17 mouse cellular contexts compared by ENCODE assay signal in the genomic region with DNA sequence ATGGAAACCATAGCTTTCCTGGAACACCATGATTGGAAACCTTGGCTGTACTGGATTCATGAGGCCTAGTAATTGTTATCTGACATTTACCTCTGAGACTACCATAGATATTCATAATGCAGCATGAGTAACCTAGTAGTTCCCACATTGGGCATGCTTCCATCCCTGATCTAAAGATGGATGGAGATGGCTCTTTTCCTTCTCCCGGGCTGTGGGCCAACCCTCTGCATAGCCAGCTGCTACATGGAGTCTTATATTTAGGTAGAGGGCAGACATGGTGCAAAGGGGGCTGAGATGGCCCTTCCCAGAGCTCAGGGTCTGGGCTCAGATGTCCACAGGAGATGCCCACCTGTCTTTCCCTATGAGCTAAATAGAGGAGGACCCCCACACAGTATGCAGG.
A peak's percentile ranks its signal among the peaks of the same experiment; 100 is the strongest.
DNase-seq lines count a peak whose midpoint lies in the region; ATAC-seq and TF ChIP-seq lines count a peak whose summit lies in the region.
"Had no signal": no experiment of that assay in that cellular context is flagged by ENCODE, and none has a peak within 500 bp of the region (broad histone marks: within the 10 kb centered on the region; RNA-seq: fewer than 3 reads in every experiment).

No protein-coding gene starts in this region.

- no peaks in the 10 kb centered on the region for H3K36me3 ChIP-seq in hindbrain, postnatal 0 days (ENCODE audit: insufficient read depth, low read length)
- H3K36me3 ChIP-seq in hindbrain, embryonic 16.5 days (ENCODE audit: control insufficient read depth, insufficient read depth, low read length) = no peaks in the 10 kb centered on the region
- H3K36me3 ChIP-seq: embryonic facial prominence, embryonic 13.5 days; heart, embryonic 15.5 days; lung, embryonic 15.5 days; neural tube, embryonic 15.5 days had no signal

- H3K4me2 ChIP-seq in hindbrain, postnatal 0 days (ENCODE audit: low read depth, low read length) = no peak overlapping the region
- no peak overlapping the region for H3K4me2 ChIP-seq in hindbrain, embryonic 16.5 days (ENCODE audit: low read length)
- H3K4me2 ChIP-seq: embryonic facial prominence, embryonic 13.5 days; forebrain, embryonic 13.5 days; heart, embryonic 15.5 days; lung, embryonic 15.5 days; neural tube, embryonic 15.5 days had no signal

- intact Hi-C loops in left cerebral cortex, postnatal 14 days (cut with DNase I) = no loop called here

- H3K9me3 ChIP-seq in hindbrain, postnatal 0 days (ENCODE audit: low read length) = no peaks in the 10 kb centered on the region
- no peaks in the 10 kb centered on the region for H3K9me3 ChIP-seq in hindbrain, embryonic 16.5 days (ENCODE audit: control insufficient read depth, low read length)
- H3K9me3 ChIP-seq: embryonic facial prominence, embryonic 13.5 days; forebrain, embryonic 13.5 days; heart, embryonic 15.5 days; lung, embryonic 15.5 days; neural tube, embryonic 15.5 days had no signal

- H3K27me3 ChIP-seq in hindbrain, postnatal 0 days (ENCODE audit: insufficient read depth, low read length) = no peaks in the 10 kb centered on the region
- H3K27me3 ChIP-seq in hindbrain, embryonic 16.5 days (replicated peaks; ENCODE audit: control insufficient read depth, insufficient read depth, low read length) = no peaks in the 10 kb centered on the region
- H3K27me3 ChIP-seq: embryonic facial prominence, embryonic 13.5 days; forebrain, embryonic 13.5 days; heart, embryonic 15.5 days; lung, embryonic 15.5 days; neural tube, embryonic 15.5 days had no signal

- ATAC-seq in hindbrain, postnatal 0 days = no peak
- ATAC-seq in hindbrain, embryonic 16.5 days = no peak
- ATAC-seq: forebrain, embryonic 13.5 days had no signal

- no peak for TF ChIP-seq CTCF in hindbrain, postnatal 0 days (IDR thresholded peaks at IDR 0.05; ENCODE audit: low read depth)

- no peak overlapping the region for H3K9ac ChIP-seq in hindbrain, postnatal 0 days (replicated peaks; ENCODE audit: low read length)
- no peak overlapping the region for H3K9ac ChIP-seq in hindbrain, embryonic 16.5 days (ENCODE audit: low read depth, low read length)
- H3K9ac ChIP-seq: embryonic facial prominence, embryonic 13.5 days; forebrain, embryonic 13.5 days; heart, embryonic 15.5 days; lung, embryonic 15.5 days; neural tube, embryonic 15.5 days had no signal

- H3K4me1 ChIP-seq in hindbrain, postnatal 0 days (ENCODE audit: insufficient read depth, low read length) = no peaks in the 10 kb centered on the region; the same call in 1 of the 2 replicates
- no peaks in the 10 kb centered on the region for H3K4me1 ChIP-seq in hindbrain, embryonic 16.5 days (ENCODE audit: control insufficient read depth, insufficient read depth, low read depth, low read length)
- H3K4me1 ChIP-seq: embryonic facial prominence, embryonic 13.5 days; forebrain, embryonic 13.5 days; heart, embryonic 15.5 days; lung, embryonic 15.5 days; neural tube, embryonic 15.5 days had no signal

- peak; percentile 43 for DNase-seq in hindbrain, postnatal 0 days (ENCODE audit: low spot score)
- peak; percentile 14 to 34 for DNase-seq in frontal cortex, postnatal 25 days (ENCODE audit: low spot score in 2 of 2)
- DNase-seq in left cerebral cortex, postnatal 14 days (ENCODE audit: low spot score in 2 of 2) = peak; percentile 58 to 77
- peak; percentile 52 for DNase-seq in right cerebral cortex, postnatal 4 days
- DNase-seq in urinary bladder, postnatal 10 days (ENCODE audit: low spot score) = no peak
- no peak for DNase-seq in retina, postnatal 1 day
- DNase-seq: adrenal gland, adult 2 months; B cell, adult 2 months; cerebellum, postnatal 36 days; kidney, adult 18-20 months; thymus, postnatal 4 days had no signal

- H3K4me3 ChIP-seq in hindbrain, postnatal 0 days (ENCODE audit: low read length) = no peak overlapping the region
- H3K4me3 ChIP-seq in hindbrain, embryonic 16.5 days (ENCODE audit: low read length) = no peak overlapping the region
- H3K4me3 ChIP-seq: embryonic facial prominence, embryonic 13.5 days; forebrain, embryonic 13.5 days; heart, embryonic 15.5 days; lung, embryonic 15.5 days; neural tube, embryonic 15.5 days had no signal

- 83% methylated on average over 1 of the region's 1 CpGs for WGBS in hindbrain, postnatal 0 days
- 91% methylated on average over 1 of the region's 1 CpGs for WGBS in hindbrain, embryonic 16.5 days

- H3K27ac ChIP-seq in hindbrain, postnatal 0 days = no peak overlapping the region
- H3K27ac ChIP-seq in hindbrain, embryonic 16.5 days (ENCODE audit: low read depth, low read length) = no peak overlapping the region
- H3K27ac ChIP-seq: embryonic facial prominence, embryonic 13.5 days; forebrain, embryonic 13.5 days; heart, embryonic 15.5 days; lung, embryonic 15.5 days; neural tube, embryonic 15.5 days had no signal

Comparison
In these comparisons a context has a peak if more than half of its experiments do, and no peak if none do; other contexts are left out.
1. DNase-seq: peak in hindbrain, postnatal 0 days (single experiment), frontal cortex, postnatal 25 days (2 of 2), left cerebral cortex, postnatal 14 days (2 of 2) and right cerebral cortex, postnatal 4 days (single experiment); none in urinary bladder, postnatal 10 days (single experiment) and retina, postnatal 1 day (single experiment).